Mouse (Mus musculus): ENCODE results near the gene Bach2.

DNA sequence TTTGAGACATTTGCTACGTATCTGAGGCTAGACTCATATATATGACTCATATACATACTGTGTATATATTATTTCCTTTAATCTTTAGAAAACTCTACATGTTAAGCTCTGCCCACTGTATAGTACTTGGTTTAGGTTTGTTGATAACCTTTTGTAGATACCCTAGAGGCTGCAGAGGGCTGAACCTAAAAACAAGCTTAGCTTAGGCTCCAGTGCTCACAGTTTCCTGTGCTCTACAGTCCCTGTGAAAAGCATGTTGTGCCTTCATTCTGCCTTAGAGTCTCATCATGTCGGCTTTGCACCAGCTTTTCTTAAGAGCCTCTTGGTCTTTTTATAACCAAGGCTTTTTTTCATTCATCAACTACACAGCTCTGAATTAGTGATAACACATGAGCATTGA, 156.2 kb downstream of the Bach2 start:
- no peak for TF ChIP-seq POLR2A (IDR thresholded peaks at IDR 0.05; ENCODE audit: low read depth, low read length)
- no peak for TF ChIP-seq CTCF (IDR thresholded peaks at IDR 0.05; ENCODE audit: extremely low read depth, insufficient read depth, insufficient read length, insufficient replicate concordance)

All from spleen, adult 2 months (tissue).